Mouse (Mus musculus): ENCODE results near the gene Zfhx3.

DNA sequence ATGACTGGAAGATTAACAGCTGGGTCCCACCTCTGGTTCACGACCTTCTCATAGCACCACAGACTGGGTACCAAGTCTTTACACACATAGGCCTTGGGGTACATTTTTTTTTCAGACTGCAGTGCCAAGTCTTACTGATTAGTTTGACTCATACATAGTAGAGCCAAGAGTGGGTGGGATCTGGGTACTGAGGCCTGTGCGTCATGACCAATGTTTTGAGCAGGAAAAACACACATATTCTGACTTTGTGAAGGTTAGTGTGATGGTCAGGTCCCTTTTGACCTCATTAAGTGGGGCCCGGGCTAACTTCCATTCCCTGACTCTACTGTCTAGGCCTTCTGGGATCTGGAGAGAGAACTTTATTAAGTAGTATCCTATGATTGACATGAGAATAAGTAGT is 853.6 kb downstream of the Zfhx3 start:
- TF ChIP-seq CTCF (IDR thresholded peaks at IDR 0.05; ENCODE audit: control insufficient read depth, insufficient read depth, low read length) (no peak), POLR2A (IDR thresholded peaks at IDR 0.05; ENCODE audit: borderline replicate concordance, control insufficient read depth, low read depth, low read length) (no peak)
